Mouse (Mus musculus) inflammation-experienced regulatory T-cells, adult 6 months (primary cell): ENCODE measurements at regions not wholly inside any gene's neighbourhood (a gene's known extent, or its start where the extent isn't known, plus 50 kb on each side); places are given as distances from the start of the nearest gene placed in this dataset.
A peak's percentile ranks its signal among the peaks of the same experiment; 100 is the strongest.

Source experiments
- ATAC-seq: one replicate; pipeline ENCODE4 v1.8.0; 2017

- no peak for ATAC-seq
Observed at GRCm38 (mm10) chr15:63371328-63372023, 473.5 kb downstream of the Gsdmc2 start.

DNA sequence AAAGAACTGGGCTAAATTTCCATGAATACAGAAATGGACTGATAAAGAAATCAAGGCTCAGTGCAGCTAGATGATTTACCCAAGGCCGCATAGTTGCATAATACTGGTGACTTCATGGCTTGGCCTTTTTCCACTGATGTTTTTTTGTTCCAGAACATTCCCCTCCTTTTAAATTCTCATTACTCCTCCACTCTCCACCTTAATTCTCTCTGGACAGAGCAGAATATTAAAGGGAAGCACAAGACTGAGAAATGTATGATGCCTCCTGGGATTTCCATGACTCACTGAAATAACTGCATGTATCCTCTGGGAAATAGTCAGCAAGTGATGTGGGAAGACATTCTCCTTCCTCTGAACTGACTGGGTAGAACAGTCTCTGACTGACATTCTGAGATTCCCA lies 480.5 kb downstream of the Gsdmc2 start:
- ATAC-seq = no peak

DNA sequence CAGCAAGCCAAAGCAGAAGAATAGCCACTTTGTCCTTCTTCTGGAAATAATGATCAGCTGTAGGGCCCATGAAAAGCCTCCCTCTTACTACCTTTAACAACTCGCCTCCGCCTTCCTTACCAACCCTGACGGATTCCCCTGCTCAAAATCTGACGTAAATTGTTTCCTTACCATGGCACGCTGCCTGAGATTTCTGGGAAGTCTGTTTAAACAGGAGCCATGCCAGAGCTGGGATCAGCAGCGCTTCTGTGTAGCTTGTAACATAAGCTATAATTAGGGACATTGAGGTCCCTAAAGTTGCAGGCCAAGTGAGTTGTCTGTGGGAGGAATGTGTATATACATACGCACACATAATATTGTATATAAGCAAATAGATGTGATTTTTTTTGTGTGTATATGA lies 484.6 kb downstream of the Gsdmc2 start:
- ATAC-seq = no peak

- ATAC-seq = no peak
Observed at GRCm38 (mm10) chr15:63341730-63342129, 503.2 kb downstream of the Gsdmc2 start.

GRCm38 (mm10) chr15:63340322-63341060 lies 504.5 kb downstream of the Gsdmc2 start:
- ATAC-seq = no peak

DNA sequence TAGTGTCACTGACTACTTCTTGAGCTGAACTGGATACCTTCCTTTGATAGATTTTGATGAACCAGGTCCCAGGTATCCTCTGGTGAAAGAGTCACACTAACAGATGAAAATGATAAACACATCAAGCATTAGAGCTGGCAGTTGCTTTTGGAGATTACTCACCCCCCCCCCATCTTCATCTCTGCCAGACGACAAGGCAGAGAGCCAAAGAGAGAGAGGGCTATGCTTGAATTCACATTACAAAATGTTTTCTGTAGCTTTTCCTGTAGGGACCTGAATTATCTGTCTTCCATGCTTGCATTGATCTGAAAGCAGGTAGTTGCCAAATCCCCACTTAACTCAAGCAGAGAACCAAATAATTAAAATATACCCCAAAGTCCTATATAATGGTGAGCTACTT lies 525.3 kb downstream of the Gsdmc2 start:
- ATAC-seq = no peak

GRCm38 (mm10) chr15:63310426-63310825 lies 534.6 kb downstream of the Gsdmc2 start:
- ATAC-seq = no peak

DNA sequence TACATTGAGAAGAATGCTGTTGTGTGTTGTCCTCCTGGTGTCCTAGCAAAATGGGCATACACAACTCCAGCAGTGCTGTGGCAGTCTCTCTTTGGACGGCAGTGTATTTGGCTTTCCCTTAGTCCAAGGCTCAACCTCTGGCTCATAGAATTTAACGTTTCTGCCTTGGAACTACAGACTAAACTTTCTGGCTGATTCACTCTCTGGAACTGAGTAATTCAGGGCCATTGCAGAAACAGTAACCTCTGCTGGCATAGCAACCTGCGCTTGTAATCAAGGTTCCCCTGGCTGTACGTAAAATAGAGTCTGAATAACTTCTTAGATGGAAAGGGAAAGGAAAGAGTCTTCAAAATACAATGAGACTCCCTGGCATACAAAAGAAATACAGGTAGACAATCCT lies 545.7 kb downstream of the Gsdmc2 start:
- ATAC-seq = no peak

GRCm38 (mm10) chr15:63288534-63288933 lies 556.4 kb downstream of the Gsdmc2 start:
- no peak for ATAC-seq

GRCm38 (mm10) chr15:63286026-63286425 lies 559.0 kb downstream of the Gsdmc2 start:
- peak; percentile 86 for ATAC-seq

DNA sequence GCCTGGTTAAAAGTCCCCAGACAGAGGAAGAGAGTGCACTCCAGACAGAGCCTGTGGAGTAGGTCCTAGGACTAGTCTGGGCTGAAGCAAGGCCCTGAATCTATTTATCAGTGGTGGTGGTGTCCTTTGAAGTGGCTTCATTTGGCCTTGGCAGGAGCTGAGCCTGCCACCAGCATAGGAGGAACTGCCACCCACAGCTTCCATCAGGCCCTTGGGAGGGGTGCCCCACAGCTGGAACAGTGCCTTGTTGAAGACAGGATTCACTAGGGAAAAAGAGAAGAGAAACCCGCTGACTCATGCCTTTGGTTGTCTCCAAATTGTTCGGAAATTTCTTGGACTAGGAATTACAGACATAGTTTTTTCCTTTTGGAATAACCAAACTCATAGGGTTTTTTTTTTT lies 574.6 kb downstream of the Gsdmc2 start:
- ATAC-seq = no peak

GRCm38 (mm10) chr15:63265845-63266244 lies 579.1 kb downstream of the Gsdmc2 start:
- ATAC-seq = peak; percentile 75

- no peak for ATAC-seq
Observed at GRCm38 (mm10) chr15:63255736-63256135, 589.2 kb downstream of the Gsdmc2 start.

- ATAC-seq = no peak
Observed at GRCm38 (mm10) chr15:63252781-63253340, 592.1 kb downstream of the Gsdmc2 start.

- ATAC-seq = no peak
Observed at GRCm38 (mm10) chr15:63238601-63239000, 606.4 kb downstream of the Gsdmc2 start.

GRCm38 (mm10) chr15:63218393-63219060 lies 626.5 kb downstream of the Gsdmc2 start:
- ATAC-seq = no peak

DNA sequence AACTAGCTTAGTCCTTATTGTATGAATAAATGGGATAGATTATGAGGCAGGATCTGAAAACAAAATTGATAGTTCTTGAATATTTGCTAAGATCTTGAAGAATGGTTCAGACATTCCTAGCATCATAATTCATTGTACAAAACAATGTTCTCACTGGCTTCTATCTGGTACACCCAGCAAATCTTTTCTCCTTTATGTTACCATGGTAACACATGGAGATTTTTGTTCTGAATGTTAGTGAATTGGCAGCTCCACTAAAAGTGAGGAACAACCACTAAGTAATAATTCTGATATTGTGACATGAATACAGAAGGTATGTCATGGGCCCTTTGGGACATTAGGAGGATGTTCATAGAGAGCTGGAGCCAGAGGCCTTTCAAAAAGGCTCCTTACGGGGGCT lies 639.8 kb downstream of the Gsdmc2 start:
- no peak for ATAC-seq

DNA sequence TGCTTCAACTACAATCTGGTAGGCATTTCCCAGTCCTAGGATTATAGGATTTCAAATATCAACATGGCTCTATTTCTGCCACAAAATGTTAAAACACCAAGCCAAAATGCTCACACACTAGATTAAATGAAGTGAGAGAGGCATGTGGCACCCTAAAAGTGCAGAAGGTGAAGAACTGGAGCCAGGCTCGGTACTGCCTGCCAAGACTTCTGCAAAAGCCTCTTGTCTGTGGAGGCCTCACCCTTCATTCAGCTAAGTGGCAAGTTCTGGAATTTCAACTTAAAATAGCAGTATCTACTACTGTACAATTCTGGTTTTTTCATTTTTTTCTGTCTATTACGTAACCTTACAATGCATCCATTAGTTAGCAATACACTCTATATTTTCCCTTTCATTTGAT lies 649.9 kb downstream of the Gsdmc2 start:
- no peak for ATAC-seq

- no peak for ATAC-seq
Observed at GRCm38 (mm10) chr15:63194492-63194797, 650.5 kb downstream of the Gsdmc2 start.

GRCm38 (mm10) chr15:63193617-63194491 lies 651.1 kb downstream of the Gsdmc2 start:
- no peak for ATAC-seq

- ATAC-seq = no peak
Observed at GRCm38 (mm10) chr15:63191731-63192130, 653.2 kb downstream of the Gsdmc2 start.

GRCm38 (mm10) chr15:63190086-63190485 lies 654.9 kb downstream of the Gsdmc2 start:
- ATAC-seq = no peak

DNA sequence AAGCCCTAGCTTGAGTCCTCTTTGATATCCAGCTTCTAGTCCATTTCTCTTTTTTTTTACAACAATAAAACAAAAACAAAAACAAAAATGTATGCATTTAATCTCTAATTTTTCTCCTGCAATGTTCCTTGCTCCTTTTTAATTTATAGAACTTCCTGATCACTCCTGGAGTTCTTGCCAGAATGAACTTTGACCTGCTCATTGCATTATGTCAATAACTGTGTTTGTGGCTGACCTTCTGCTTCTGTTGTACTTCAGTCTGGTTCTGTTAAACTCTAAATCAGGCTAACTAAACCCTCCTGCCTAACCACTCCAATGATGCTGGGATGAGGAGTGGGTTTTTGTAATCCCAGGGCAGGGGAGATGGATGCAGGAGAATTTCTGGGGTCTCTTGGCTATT lies 674.0 kb downstream of the Gsdmc2 start:
- ATAC-seq = no peak
